Mouse (Mus musculus): ENCODE measurements around the gene Sirt1. TPM values are rescaled to one million over a fixed set of nuclear protein-coding genes. Genes with fewer than 3 reads are reported as not detected.

Sirt1 gene
- polyA plus RNA-seq, 1 experiment from 2014 or later = 9.3 TPM

GRCm38 (mm10) chr10:63272401-63272800 lies 109.1 kb downstream of the Sirt1 start:
- H3K9me3 ChIP-seq (ENCODE audit: control insufficient read depth, low read length) = no peaks in the 10 kb centered on the region
- ATAC-seq (replicated peaks; ENCODE audit: low FRiP score) (no peak), DNase-seq (ENCODE audit: low spot score) (no peak)
- no peak overlapping the region for H3K27ac ChIP-seq (ENCODE audit: low read depth, low read length)
- H3K9ac ChIP-seq (ENCODE audit: low read length) = no peak overlapping the region
- H3K4me1 ChIP-seq (replicated peaks; ENCODE audit: control insufficient read depth, insufficient read depth, low read length) = no peaks in the 10 kb centered on the region
- no peaks in the 10 kb centered on the region for H3K27me3 ChIP-seq (ENCODE audit: control insufficient read depth, insufficient read depth, low read length)
- H3K4me2 ChIP-seq (ENCODE audit: low read depth, low read length, severe bottlenecking) = no peak overlapping the region
- H3K36me3 ChIP-seq (ENCODE audit: control insufficient read depth, insufficient read depth, low read length) = peaks cover 2% of the 10 kb centered on the region; the same call in 1 of the 2 replicates
- H3K4me3 ChIP-seq (ENCODE audit: low read depth, low read length) = no peak overlapping the region

Other genes with a start within 250 kb of the Sirt1 start
- not detected in 2 replicates for gene Mypn, start 177.8 kb downstream of the Sirt1 start, polyA plus RNA-seq (2014; fragmentation: Nextera tagmentation; extraction: Ambion mirVana)
- 51.0 and 55.3 TPM in 2 replicates for gene Herc4, start 137.9 kb downstream of the Sirt1 start, polyA plus RNA-seq (2014; fragmentation: Nextera tagmentation; extraction: Ambion mirVana)
- 6.4 and 8.7 TPM in 2 replicates for gene Dnajc12, start 739 bp upstream of the Sirt1 start, polyA plus RNA-seq (2014; fragmentation: Nextera tagmentation; extraction: Ambion mirVana)
- not detected in 2 replicates for gene Gm7075, start 40.1 kb upstream of the Sirt1 start, polyA plus RNA-seq (2014; fragmentation: Nextera tagmentation; extraction: Ambion mirVana)
- not detected in 2 replicates for gene Ctnna3, start 48.4 kb upstream of the Sirt1 start, polyA plus RNA-seq (2014; fragmentation: Nextera tagmentation; extraction: Ambion mirVana)